Mouse (Mus musculus) liver, postnatal 0 days (tissue): Measurements from ENCODE around the gene Zfp59.
"Not testable (repeated sequence)": the region's sequence is repeated elsewhere in the genome, so short reads cannot be mapped to it uniquely, and the experiment has no call there.

Experiments
- CTCF ChIP-seq: sonication (generic); IDR thresholded peaks from 2 replicates; pipeline ENCODE4 v1.5.1; 2016; ENCODE audit warnings: antibody characterized with exemption, low read depth
- EP300 ChIP-seq: IDR thresholded peaks from 2 replicates; pipeline ENCODE4 v1.6.1; 2016; ENCODE audit warnings: antibody characterized with exemption, low read depth, mild to moderate bottlenecking

GRCm38 (mm10) chr7:27807305-27807704 is 31.1 kb upstream of the Zfp59 start:
- TF ChIP-seq CTCF, EP300: not testable (repeated sequence)
